Mouse (Mus musculus) lung, postnatal 0 days (tissue): ENCODE results near the gene Slc25a21. TPM values are rescaled to one million over a fixed set of nuclear protein-coding genes. Genes with fewer than 3 reads are reported as not detected.

Experiments used
- ATAC-seq: fragments of 200-750 bp; cut with Nextera tagmentation; 2 replicates; pipeline ENCODE4 v1.8.0; 2017; ENCODE audit warnings: moderate library complexity
- DNase-seq: peaks from one replicate; pipeline ENCODE4 v3.0.0-alpha.2; 2016; ENCODE audit warnings: low spot score
- H3K27ac ChIP-seq: fragments of 300-500 bp; sonication (generic); 2 replicates; pipeline ENCODE4 v1.5.1; 2014; ENCODE audit warnings: antibody characterized with exemption, mild to moderate bottlenecking, low read length, mixed read lengths
- H3K27me3 ChIP-seq: fragments of 300-500 bp; sonication (generic); replicated peaks from 2 replicates; pipeline ENCODE4 v1.6.1; 2014; ENCODE audit warnings: low read length, mixed read lengths; ENCODE audit not compliant: insufficient read depth
- H3K36me3 ChIP-seq: fragments of 300-500 bp; sonication (generic); 2 replicates; pipeline ENCODE4 v1.6.1; 2014; ENCODE audit warnings: low read length, mixed read lengths; ENCODE audit not compliant: insufficient read depth
- H3K4me1 ChIP-seq: fragments of 300-500 bp; sonication (generic); 2 replicates; pipeline ENCODE4 v1.6.1; 2014; ENCODE audit warnings: antibody characterized with exemption, low read depth, low read length, mixed read lengths; ENCODE audit not compliant: insufficient read depth
- H3K4me2 ChIP-seq: fragments of 300-500 bp; sonication (generic); replicated peaks from 2 replicates; pipeline ENCODE4 v1.6.1; 2014; ENCODE audit warnings: low read depth, mild to moderate bottlenecking, low read length, moderate library complexity, mixed read lengths
- H3K4me3 ChIP-seq: fragments of 300-500 bp; sonication (generic); 2 replicates; pipeline ENCODE4 v1.5.1; 2014; ENCODE audit warnings: low read depth, low read length
- H3K9ac ChIP-seq: fragments of 300-500 bp; sonication (generic); replicated peaks from 2 replicates; pipeline ENCODE4 v1.6.1; 2014; ENCODE audit warnings: low read depth, mild to moderate bottlenecking
- H3K9me3 ChIP-seq: fragments of 300-500 bp; sonication (generic); 2 replicates; pipeline ENCODE4 v1.6.1; 2016; ENCODE audit warnings: low read length, mixed read lengths
- CTCF ChIP-seq: IDR thresholded peaks from 2 replicates; pipeline ENCODE4 v1.5.1; 2016; ENCODE audit warnings: antibody characterized with exemption, mild to moderate bottlenecking
- EP300 ChIP-seq: IDR thresholded peaks from 2 replicates; pipeline ENCODE4 v1.6.1; 2016; ENCODE audit warnings: antibody characterized with exemption, mild to moderate bottlenecking, control low read depth
- WGBS: fragments of 180-500 bp; shearing (Covaris S2); extraction: QIAGEN DNeasy Blood & Tissue Kit; methylation state at CpG from one replicate; pipeline ENCODE4 v1.1.7; 2014; 5-methylcytosine and 5-hydroxymethylcytosine counted together
- polyA plus RNA-seq: library from polyadenylated mRNA; unstranded; fragments of >200 nt; fragmentation: Nextera tagmentation; extraction: Ambion mirVana; gene quantifications from 2 replicates; pipeline ENCODE4 v1.2.1, GENCODE M21; 2015

Gene Slc25a21
- polyA plus RNA-seq, 1 experiment from 2014 or later, result 0.06 TPM

DNA sequence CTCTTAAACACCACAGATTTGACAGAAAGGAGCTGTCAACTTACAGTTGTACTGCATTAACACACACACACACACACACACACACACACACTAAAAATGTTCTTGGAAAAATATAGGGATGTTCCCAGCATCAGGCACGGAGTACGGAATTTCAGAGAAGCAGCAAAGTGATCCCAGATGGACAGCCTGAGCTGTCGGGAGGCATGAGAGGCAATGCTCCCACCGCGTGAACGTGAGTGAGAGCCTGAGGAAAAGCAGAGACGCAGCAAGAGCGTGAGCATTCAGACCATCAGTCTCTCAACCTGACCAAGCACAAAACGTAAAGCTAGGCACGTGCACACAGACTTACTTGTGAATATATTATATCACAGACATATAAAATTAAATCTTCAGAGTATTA lies 81.8 kb downstream of the Slc25a21 start:
- H3K4me3 ChIP-seq, result no peak overlapping the region
- TF ChIP-seq EP300 (no peak), CTCF (no peak)
- H3K4me2 ChIP-seq, result no peak overlapping the region
- no peaks in the 10 kb centered on the region for H3K27me3 ChIP-seq
- H3K36me3 ChIP-seq, result no peaks in the 10 kb centered on the region
- no peak for ATAC-seq
- 68% methylated on average over 10 of the region's 10 CpGs for WGBS
- H3K27ac ChIP-seq, result no peak overlapping the region
- H3K4me1 ChIP-seq, result no peaks in the 10 kb centered on the region
- DNase-seq, result no peak
- no peaks in the 10 kb centered on the region for H3K9me3 ChIP-seq
- no peak overlapping the region for H3K9ac ChIP-seq

DNA sequence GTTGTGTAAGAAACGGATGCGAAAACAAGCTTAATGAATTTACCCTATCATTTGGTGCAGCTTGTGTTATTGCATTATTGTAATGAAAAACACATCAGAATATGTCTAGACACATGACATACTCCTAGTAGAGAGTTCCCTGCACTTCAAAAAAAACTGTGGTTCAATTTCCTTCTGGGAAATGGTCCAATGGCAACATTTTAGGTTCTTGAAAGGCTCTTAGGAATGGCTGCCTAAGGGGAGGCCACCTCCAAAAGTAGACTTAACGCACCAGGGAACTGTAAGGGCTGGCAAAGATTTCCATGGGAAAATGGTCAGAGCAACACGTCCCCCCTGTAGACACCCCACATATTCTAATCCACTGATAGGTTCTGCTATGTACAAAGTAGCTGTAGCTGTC lies 87.9 kb downstream of the Slc25a21 start:
- Histone ChIP-seq H3K36me3 (no peaks in the 10 kb centered on the region), H3K9me3 (no peaks in the 10 kb centered on the region), H3K4me1 (no peaks in the 10 kb centered on the region), H3K4me3 (no peak overlapping the region), H3K27ac (no peak overlapping the region), H3K4me2 (no peak overlapping the region), H3K27me3 (no peaks in the 10 kb centered on the region), H3K9ac (no peak overlapping the region)
- no peak for DNase-seq
- WGBS, result 69% methylated on average over 4 of the region's 4 CpGs
- ATAC-seq, result no peak
- TF ChIP-seq CTCF (no peak), EP300 (no peak)

DNA sequence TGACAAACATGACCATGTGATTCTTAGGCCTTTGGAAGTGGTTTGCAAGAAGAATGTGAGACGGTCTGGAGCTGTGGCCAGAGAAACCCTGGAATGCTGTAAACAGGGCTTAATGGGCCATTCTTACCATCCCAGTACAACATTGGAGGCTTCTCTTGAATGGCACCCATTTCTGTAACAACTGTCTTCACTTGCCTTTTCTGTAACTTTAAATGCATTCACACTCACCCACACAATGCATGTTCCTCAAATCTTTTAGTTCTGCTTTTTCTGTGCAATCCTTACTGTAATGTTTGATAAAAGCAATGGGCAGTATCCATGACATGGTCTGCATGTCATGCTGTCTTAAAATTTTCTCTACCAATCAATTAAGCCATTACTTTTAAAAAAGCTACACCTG lies 95.0 kb downstream of the Slc25a21 start:
- H3K4me3 ChIP-seq, result no peak overlapping the region
- H3K36me3 ChIP-seq, result no peaks in the 10 kb centered on the region
- no peaks in the 10 kb centered on the region for H3K4me1 ChIP-seq
- no peak overlapping the region for H3K4me2 ChIP-seq
- DNase-seq, result no peak
- 79% methylated on average over 1 of the region's 1 CpGs for WGBS
- H3K27ac ChIP-seq, result no peak overlapping the region
- TF ChIP-seq CTCF, result no peak
- no peak for TF ChIP-seq EP300
- H3K9ac ChIP-seq, result no peak overlapping the region
- no peak for ATAC-seq
- H3K27me3 ChIP-seq, result no peaks in the 10 kb centered on the region
- H3K9me3 ChIP-seq, result no peaks in the 10 kb centered on the region

DNA sequence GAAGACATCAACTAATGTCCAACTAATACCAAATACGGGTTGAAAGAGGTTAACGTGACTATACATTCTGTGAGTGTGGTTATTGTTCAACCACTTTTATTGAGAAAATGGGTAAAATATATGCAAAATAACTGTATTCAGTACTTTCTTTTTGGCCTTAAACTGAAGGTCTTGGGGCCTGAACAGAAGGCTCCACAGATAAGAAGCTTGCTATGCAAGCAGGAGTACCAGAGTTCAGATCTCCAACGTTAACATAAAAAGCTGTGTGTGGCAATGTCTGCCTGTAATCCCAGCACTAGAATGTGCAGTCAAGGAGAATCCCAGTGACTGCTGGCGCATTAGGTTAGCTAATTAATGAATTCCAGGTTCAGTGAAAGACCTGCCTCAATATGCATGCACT lies 96.7 kb downstream of the Slc25a21 start:
- WGBS, result 86% methylated on average over 4 of the region's 4 CpGs

DNA sequence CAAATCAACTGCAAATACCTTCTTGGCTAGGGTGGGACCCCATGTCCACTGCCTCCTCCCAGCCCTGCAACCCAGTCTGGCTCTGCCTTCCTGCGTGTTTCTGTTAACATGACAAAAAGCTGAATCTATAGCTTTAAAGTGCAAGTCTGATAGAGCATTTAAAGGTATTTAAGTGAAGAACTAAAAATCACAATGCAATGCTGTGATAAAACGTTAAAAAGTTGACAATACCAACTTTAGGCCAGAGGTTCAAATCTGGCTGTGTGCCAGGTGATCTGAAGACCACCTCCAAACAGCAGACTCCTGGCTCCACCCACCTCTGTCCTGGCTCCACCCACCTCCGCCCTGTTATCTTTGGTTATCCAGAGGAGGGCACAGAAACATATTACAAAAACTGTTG lies 98.2 kb downstream of the Slc25a21 start:
- TF ChIP-seq EP300 (no peak), CTCF (no peak)
- Histone ChIP-seq H3K4me3 (no peak overlapping the region), H3K9ac (no peak overlapping the region), H3K9me3 (no peaks in the 10 kb centered on the region), H3K4me2 (no peak overlapping the region), H3K27ac (no peak overlapping the region), H3K27me3 (no peaks in the 10 kb centered on the region), H3K4me1 (no peaks in the 10 kb centered on the region), H3K36me3 (no peaks in the 10 kb centered on the region)
- ATAC-seq (no peak), DNase-seq (no peak)
- WGBS, result 60% methylated on average over 3 of the region's 3 CpGs

More for the DNA sequence above, 96.7 kb downstream of the Slc25a21 start:
- H3K4me3 ChIP-seq, result no peak overlapping the region
- no peaks in the 10 kb centered on the region for H3K36me3 ChIP-seq
- ATAC-seq (no peak), DNase-seq (no peak)
- no peak overlapping the region for H3K27ac ChIP-seq
- no peak overlapping the region for H3K9ac ChIP-seq
- no peaks in the 10 kb centered on the region for H3K27me3 ChIP-seq
- H3K9me3 ChIP-seq, result no peaks in the 10 kb centered on the region
- no peak overlapping the region for H3K4me2 ChIP-seq
- H3K4me1 ChIP-seq, result no peaks in the 10 kb centered on the region
- TF ChIP-seq EP300, result no peak
- no peak for TF ChIP-seq CTCF

DNA sequence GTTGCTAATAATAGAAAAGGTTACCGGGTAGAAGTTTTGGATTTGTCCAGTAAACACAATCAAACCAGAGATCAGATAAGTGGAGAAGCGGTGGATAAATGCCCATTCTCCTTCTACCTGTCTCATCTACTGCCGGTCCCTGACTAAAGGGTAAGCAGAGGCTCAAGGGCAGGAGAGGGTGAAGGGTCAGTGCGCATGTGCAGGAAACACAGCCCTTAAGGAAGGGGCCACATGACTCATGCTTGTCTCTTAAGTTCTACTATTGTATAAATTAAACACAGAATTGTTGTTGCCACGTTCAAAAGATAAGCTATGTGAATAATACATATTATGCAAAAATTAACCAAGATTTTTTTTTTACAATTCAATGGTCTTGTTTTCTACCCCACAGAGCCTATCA lies 98.9 kb downstream of the Slc25a21 start:
- no peaks in the 10 kb centered on the region for H3K27me3 ChIP-seq
- no peak overlapping the region for H3K9ac ChIP-seq
- H3K4me3 ChIP-seq, result no peak overlapping the region
- no peak overlapping the region for H3K27ac ChIP-seq
- no peaks in the 10 kb centered on the region for H3K9me3 ChIP-seq
- no peak for ATAC-seq
- no peaks in the 10 kb centered on the region for H3K36me3 ChIP-seq
- H3K4me1 ChIP-seq, result no peaks in the 10 kb centered on the region
- TF ChIP-seq EP300, result no peak
- no peak for TF ChIP-seq CTCF
- no peak for DNase-seq
- 70% methylated on average over 5 of the region's 5 CpGs for WGBS
- no peak overlapping the region for H3K4me2 ChIP-seq

DNA sequence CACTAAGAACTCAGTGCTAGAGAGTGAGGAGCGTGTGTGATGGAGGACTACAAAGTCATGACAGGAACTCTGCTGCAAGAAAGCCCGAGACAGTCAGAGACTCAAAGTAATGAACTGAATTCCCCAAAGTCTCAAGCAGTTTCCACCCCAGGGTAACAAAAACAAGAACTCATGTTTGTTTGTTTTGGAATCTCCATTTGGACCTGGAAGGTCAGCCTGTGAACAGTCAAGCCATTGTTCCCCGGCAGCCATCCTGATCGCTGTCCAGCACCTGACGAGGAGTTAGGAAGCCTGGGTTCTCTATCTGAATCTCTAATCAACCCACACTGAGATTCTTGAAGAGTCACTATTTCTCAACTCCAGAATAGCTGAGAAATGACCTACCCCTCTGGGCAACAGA lies 104.2 kb downstream of the Slc25a21 start:
- TF ChIP-seq EP300 (no peak), CTCF (no peak)
- Histone ChIP-seq H3K27ac (no peak overlapping the region), H3K36me3 (no peaks in the 10 kb centered on the region), H3K9ac (no peak overlapping the region), H3K27me3 (no peaks in the 10 kb centered on the region), H3K4me2 (no peak overlapping the region), H3K9me3 (no peaks in the 10 kb centered on the region), H3K4me1 (no peaks in the 10 kb centered on the region), H3K4me3 (no peak overlapping the region)
- no peak for DNase-seq
- WGBS, result 32% methylated on average over 5 of the region's 5 CpGs
- ATAC-seq, result no peak
